Mouse (Mus musculus): ENCODE measurements at regions not wholly inside any gene's neighbourhood (a gene's known extent, or its start where the extent isn't known, plus 50 kb on each side); places are given as distances from the start of the nearest gene placed in this dataset.

- ATAC-seq (replicated peaks; ENCODE audit: low FRiP score, low TSS enrichment, low read depth) = no peak
- Histone ChIP-seq H3K27ac (ENCODE audit: low read depth) (no peak overlapping the region), H3K9me3 (ENCODE audit: control insufficient read depth, low read length) (no peaks in the 10 kb centered on the region), H3K9ac (ENCODE audit: low read length) (no peak overlapping the region), H3K4me1 (replicated peaks; ENCODE audit: control insufficient read depth, insufficient read depth, low read length) (no peaks in the 10 kb centered on the region), H3K36me3 (ENCODE audit: control insufficient read depth, insufficient read depth, low read length) (no peaks in the 10 kb centered on the region), H3K27me3 (replicated peaks; ENCODE audit: control insufficient read depth, insufficient read depth, low read length) (no peaks in the 10 kb centered on the region), H3K4me2 (ENCODE audit: low read length) (no peak overlapping the region), H3K4me3 (ENCODE audit: low read depth, low read length) (no peak overlapping the region)
- no peak for DNase-seq (ENCODE audit: low spot score)
- 95% methylated on average over 3 of the region's 3 CpGs for WGBS
These were observed 480.5 kb downstream of the Rnf144a start for GRCm38 (mm10) chr12:25934526-25934925.

- Histone ChIP-seq H3K9ac (ENCODE audit: low read length) (no peak overlapping the region), H3K27me3 (replicated peaks; ENCODE audit: control insufficient read depth, insufficient read depth, low read length) (no peaks in the 10 kb centered on the region), H3K4me2 (ENCODE audit: low read length) (no peak overlapping the region), H3K36me3 (ENCODE audit: control insufficient read depth, insufficient read depth, low read length) (no peaks in the 10 kb centered on the region), H3K27ac (ENCODE audit: low read depth) (no peak overlapping the region), H3K4me3 (ENCODE audit: low read depth, low read length) (no peak overlapping the region), H3K4me1 (replicated peaks; ENCODE audit: control insufficient read depth, insufficient read depth, low read length) (no peaks in the 10 kb centered on the region), H3K9me3 (ENCODE audit: control insufficient read depth, low read length) (no peaks in the 10 kb centered on the region)
- WGBS = 49% methylated on average over 5 of the region's 5 CpGs
- ATAC-seq (replicated peaks; ENCODE audit: low FRiP score, low TSS enrichment, low read depth) (no peak), DNase-seq (ENCODE audit: low spot score) (no peak)
These were observed 488.7 kb downstream of the Rnf144a start for GRCm38 (mm10) chr12:25926367-25926766.

- ATAC-seq (replicated peaks; ENCODE audit: low FRiP score, low TSS enrichment, low read depth) (no peak), DNase-seq (ENCODE audit: low spot score) (no peak)
- H3K4me2 ChIP-seq (ENCODE audit: low read length) = no peak overlapping the region
- no peak overlapping the region for H3K9ac ChIP-seq (ENCODE audit: low read length)
- no peaks in the 10 kb centered on the region for H3K9me3 ChIP-seq (ENCODE audit: control insufficient read depth, low read length)
- H3K27ac ChIP-seq (ENCODE audit: low read depth) = no peak overlapping the region
- WGBS = 78% methylated on average over 9 of the region's 9 CpGs
- no peak overlapping the region for H3K4me3 ChIP-seq (ENCODE audit: low read depth, low read length)
- H3K27me3 ChIP-seq (replicated peaks; ENCODE audit: control insufficient read depth, insufficient read depth, low read length) = no peaks in the 10 kb centered on the region
- no peaks in the 10 kb centered on the region for H3K4me1 ChIP-seq (replicated peaks; ENCODE audit: control insufficient read depth, insufficient read depth, low read length)
- no peaks in the 10 kb centered on the region for H3K36me3 ChIP-seq (ENCODE audit: control insufficient read depth, insufficient read depth, low read length)
These were observed 490.5 kb downstream of the Rnf144a start for GRCm38 (mm10) chr12:25924526-25924925.

GRCm38 (mm10) chr12:25923772-25924171 lies 491.3 kb downstream of the Rnf144a start:
- DNase-seq (ENCODE audit: low spot score) (no peak), ATAC-seq (replicated peaks; ENCODE audit: low FRiP score, low TSS enrichment, low read depth) (no peak)
- no peaks in the 10 kb centered on the region for H3K9me3 ChIP-seq (ENCODE audit: control insufficient read depth, low read length)
- H3K27ac ChIP-seq (ENCODE audit: low read depth) = no peak overlapping the region
- H3K4me2 ChIP-seq (ENCODE audit: low read length) = no peak overlapping the region
- H3K4me1 ChIP-seq (replicated peaks; ENCODE audit: control insufficient read depth, insufficient read depth, low read length) = no peaks in the 10 kb centered on the region
- H3K36me3 ChIP-seq (ENCODE audit: control insufficient read depth, insufficient read depth, low read length) = no peaks in the 10 kb centered on the region
- no peak overlapping the region for H3K4me3 ChIP-seq (ENCODE audit: low read depth, low read length)
- H3K27me3 ChIP-seq (replicated peaks; ENCODE audit: control insufficient read depth, insufficient read depth, low read length) = no peaks in the 10 kb centered on the region
- H3K9ac ChIP-seq (ENCODE audit: low read length) = no peak overlapping the region
- WGBS = 81% methylated on average over 1 of the region's 1 CpGs

- Histone ChIP-seq H3K27me3 (replicated peaks; ENCODE audit: control insufficient read depth, insufficient read depth, low read length) (no peaks in the 10 kb centered on the region), H3K4me2 (ENCODE audit: low read length) (no peak overlapping the region), H3K36me3 (ENCODE audit: control insufficient read depth, insufficient read depth, low read length) (no peaks in the 10 kb centered on the region), H3K9ac (ENCODE audit: low read length) (no peak overlapping the region), H3K4me3 (ENCODE audit: low read depth, low read length) (no peak overlapping the region), H3K9me3 (ENCODE audit: control insufficient read depth, low read length) (no peaks in the 10 kb centered on the region), H3K4me1 (replicated peaks; ENCODE audit: control insufficient read depth, insufficient read depth, low read length) (no peaks in the 10 kb centered on the region), H3K27ac (ENCODE audit: low read depth) (no peak overlapping the region)
- no peak for DNase-seq (ENCODE audit: low spot score)
- WGBS = 75% methylated on average over 1 of the region's 1 CpGs
- ATAC-seq (replicated peaks; ENCODE audit: low FRiP score, low TSS enrichment, low read depth) = no peak
These were observed 509.4 kb downstream of the Rnf144a start for GRCm38 (mm10) chr12:25905614-25906013.

GRCm38 (mm10) chr12:25896543-25896942 lies 518.5 kb downstream of the Rnf144a start:
- 59% methylated on average over 3 of the region's 3 CpGs for WGBS

GRCm38 (mm10) chr12:25895691-25896090 lies 519.4 kb downstream of the Rnf144a start:
- H3K9ac ChIP-seq (ENCODE audit: low read length) = no peak overlapping the region
- no peak overlapping the region for H3K4me3 ChIP-seq (ENCODE audit: low read depth, low read length)
- ATAC-seq (replicated peaks; ENCODE audit: low FRiP score, low TSS enrichment, low read depth) (no peak), DNase-seq (ENCODE audit: low spot score) (no peak)
- H3K27ac ChIP-seq (ENCODE audit: low read depth) = no peak overlapping the region
- 59% methylated on average over 1 of the region's 1 CpGs for WGBS
- H3K36me3 ChIP-seq (ENCODE audit: control insufficient read depth, insufficient read depth, low read length) = no peaks in the 10 kb centered on the region
- no peak overlapping the region for H3K4me2 ChIP-seq (ENCODE audit: low read length)
- no peaks in the 10 kb centered on the region for H3K27me3 ChIP-seq (replicated peaks; ENCODE audit: control insufficient read depth, insufficient read depth, low read length)
- H3K9me3 ChIP-seq (ENCODE audit: control insufficient read depth, low read length) = no peaks in the 10 kb centered on the region
- H3K4me1 ChIP-seq (replicated peaks; ENCODE audit: control insufficient read depth, insufficient read depth, low read length) = no peaks in the 10 kb centered on the region

More at GRCm38 (mm10) chr12:25896543-25896942, 518.5 kb downstream of the Rnf144a start:
- H3K4me1 ChIP-seq (replicated peaks; ENCODE audit: control insufficient read depth, insufficient read depth, low read length) = no peaks in the 10 kb centered on the region
- H3K4me3 ChIP-seq (ENCODE audit: low read depth, low read length) = no peak overlapping the region
- DNase-seq (ENCODE audit: low spot score) (no peak), ATAC-seq (replicated peaks; ENCODE audit: low FRiP score, low TSS enrichment, low read depth) (no peak)
- H3K9ac ChIP-seq (ENCODE audit: low read length) = no peak overlapping the region
- H3K9me3 ChIP-seq (ENCODE audit: control insufficient read depth, low read length) = no peaks in the 10 kb centered on the region
- no peaks in the 10 kb centered on the region for H3K36me3 ChIP-seq (ENCODE audit: control insufficient read depth, insufficient read depth, low read length)
- H3K27ac ChIP-seq (ENCODE audit: low read depth) = no peak overlapping the region
- no peaks in the 10 kb centered on the region for H3K27me3 ChIP-seq (replicated peaks; ENCODE audit: control insufficient read depth, insufficient read depth, low read length)
- H3K4me2 ChIP-seq (ENCODE audit: low read length) = no peak overlapping the region

- no peak for DNase-seq (ENCODE audit: low spot score)
- WGBS = 67% methylated on average over 4 of the region's 4 CpGs
- Histone ChIP-seq H3K27ac (ENCODE audit: low read depth) (no peak overlapping the region), H3K9ac (ENCODE audit: low read length) (no peak overlapping the region), H3K4me1 (replicated peaks; ENCODE audit: control insufficient read depth, insufficient read depth, low read length) (no peaks in the 10 kb centered on the region), H3K9me3 (ENCODE audit: control insufficient read depth, low read length) (no peaks in the 10 kb centered on the region), H3K4me2 (ENCODE audit: low read length) (no peak overlapping the region), H3K4me3 (ENCODE audit: low read depth, low read length) (no peak overlapping the region), H3K36me3 (ENCODE audit: control insufficient read depth, insufficient read depth, low read length) (no peaks in the 10 kb centered on the region), H3K27me3 (replicated peaks; ENCODE audit: control insufficient read depth, insufficient read depth, low read length) (no peaks in the 10 kb centered on the region)
- no peak for ATAC-seq (replicated peaks; ENCODE audit: low FRiP score, low TSS enrichment, low read depth)
These were observed 523.5 kb downstream of the Rnf144a start for GRCm38 (mm10) chr12:25891391-25892167.

GRCm38 (mm10) chr12:25890722-25891121 lies 524.3 kb downstream of the Rnf144a start:
- no peak for ATAC-seq (replicated peaks; ENCODE audit: low FRiP score, low TSS enrichment, low read depth)
- no peak for DNase-seq (ENCODE audit: low spot score)
- no peak overlapping the region for H3K27ac ChIP-seq (ENCODE audit: low read depth)
- H3K27me3 ChIP-seq (replicated peaks; ENCODE audit: control insufficient read depth, insufficient read depth, low read length) = no peaks in the 10 kb centered on the region
- H3K36me3 ChIP-seq (ENCODE audit: control insufficient read depth, insufficient read depth, low read length) = no peaks in the 10 kb centered on the region
- H3K4me1 ChIP-seq (replicated peaks; ENCODE audit: control insufficient read depth, insufficient read depth, low read length) = no peaks in the 10 kb centered on the region
- H3K9me3 ChIP-seq (ENCODE audit: control insufficient read depth, low read length) = no peaks in the 10 kb centered on the region
- H3K4me2 ChIP-seq (ENCODE audit: low read length) = no peak overlapping the region
- H3K4me3 ChIP-seq (ENCODE audit: low read depth, low read length) = no peak overlapping the region
- no peak overlapping the region for H3K9ac ChIP-seq (ENCODE audit: low read length)
- whole genome bisulfite sequencing = 84% methylated on average over 1 of the region's 1 CpGs
